Mouse (Mus musculus): ENCODE data around the gene Gli2.

DNA sequence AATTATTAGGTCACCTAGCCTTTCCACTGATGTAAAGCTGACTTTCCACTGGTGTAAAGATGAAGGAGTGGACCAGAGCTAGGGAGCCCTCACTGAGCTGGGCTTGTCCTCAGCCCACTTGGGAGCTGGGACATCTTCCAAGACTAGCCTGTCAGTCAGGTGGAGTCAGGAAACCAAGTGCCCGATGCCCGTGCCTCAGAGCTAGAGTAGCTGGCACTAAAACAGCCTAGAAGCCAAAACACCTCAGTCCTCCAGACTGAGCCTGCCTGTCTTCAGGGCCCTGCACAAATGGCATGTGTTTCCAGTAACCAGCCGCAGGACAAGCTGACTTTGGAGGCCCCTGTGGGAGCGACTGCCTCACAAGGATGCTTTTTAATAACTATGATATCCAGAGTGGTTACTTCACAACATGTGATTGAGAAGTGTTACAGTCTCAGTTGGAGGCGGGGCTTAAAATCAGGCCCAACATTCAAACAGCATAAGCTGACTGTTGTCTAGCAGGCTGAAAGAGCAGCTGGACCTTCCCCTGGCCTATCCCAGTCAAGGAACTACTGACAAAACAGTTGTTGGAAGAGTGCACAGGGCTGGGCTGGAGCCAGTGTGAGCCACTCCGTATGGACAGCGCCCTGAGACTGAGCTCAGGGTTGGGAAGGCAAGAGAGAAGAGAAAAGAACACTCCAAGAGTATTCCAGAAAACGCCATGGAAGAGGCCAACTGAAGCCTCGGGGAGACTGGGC lies 158.2 kb downstream of the Gli2 start:
- TF ChIP-seq MAFK (IDR thresholded peaks at IDR 0.05; ENCODE audit: insufficient read depth, low read depth, low read length) (no peak), ZNF384 (IDR thresholded peaks at IDR 0.05; ENCODE audit: low read depth, low read length) (no peak)

Measured in ES-E14 (cell line).